Mouse (Mus musculus): ENCODE results near the gene Bahd1.

DNA sequence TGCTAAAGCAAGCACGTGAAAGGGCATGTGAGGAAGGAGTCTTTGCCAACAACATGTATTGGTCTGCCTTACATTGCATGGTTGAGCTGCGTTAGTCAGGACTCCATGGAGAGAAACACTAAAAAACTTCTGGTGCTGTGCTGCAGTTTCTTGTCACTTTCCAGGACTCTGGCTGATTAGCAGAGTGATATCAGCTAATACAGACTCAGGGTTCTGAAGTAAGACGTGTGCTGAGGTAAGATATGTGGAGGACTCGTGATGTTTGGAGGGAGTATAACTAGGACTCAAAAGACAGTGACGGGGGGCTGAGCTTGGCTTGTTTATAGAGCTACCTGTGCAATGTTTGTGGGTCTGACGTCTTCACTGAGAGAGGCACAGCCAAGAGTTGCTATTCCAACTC lies 43.1 kb downstream of the Bahd1 start:
- no peak for TF ChIP-seq CTCF (conservative IDR thresholded peaks at IDR 0.05; ENCODE audit: low read length)
- TF ChIP-seq NANOG (IDR thresholded peaks at IDR 0.05; ENCODE audit: borderline replicate concordance, low read length), result no peak

Data from E14TG2a.4 (cell line).